Mouse (Mus musculus) thymus, adult 2 months (tissue): ENCODE results near the gene Ensa.

ENCODE experiments used
- CTCF ChIP-seq: fragments of 200-500 bp; IDR thresholded peaks from 2 replicates; pipeline ENCODE4 v1.5.1; 2012; ENCODE audit warnings: mild to moderate bottlenecking, control low read depth, low read length, moderate library complexity, borderline replicate concordance; ENCODE audit not compliant: control insufficient read depth, poor library complexity, insufficient read depth; ENCODE audit errors: extremely low read depth
- POLR2A ChIP-seq: fragments of 200-500 bp; IDR thresholded peaks from 2 replicates; pipeline ENCODE4 v1.6.1; 2012; ENCODE audit warnings: mild to moderate bottlenecking, low read length, control low read depth, moderate library complexity; ENCODE audit not compliant: control insufficient read depth, poor library complexity, insufficient read depth; ENCODE audit errors: extremely low read depth

DNA sequence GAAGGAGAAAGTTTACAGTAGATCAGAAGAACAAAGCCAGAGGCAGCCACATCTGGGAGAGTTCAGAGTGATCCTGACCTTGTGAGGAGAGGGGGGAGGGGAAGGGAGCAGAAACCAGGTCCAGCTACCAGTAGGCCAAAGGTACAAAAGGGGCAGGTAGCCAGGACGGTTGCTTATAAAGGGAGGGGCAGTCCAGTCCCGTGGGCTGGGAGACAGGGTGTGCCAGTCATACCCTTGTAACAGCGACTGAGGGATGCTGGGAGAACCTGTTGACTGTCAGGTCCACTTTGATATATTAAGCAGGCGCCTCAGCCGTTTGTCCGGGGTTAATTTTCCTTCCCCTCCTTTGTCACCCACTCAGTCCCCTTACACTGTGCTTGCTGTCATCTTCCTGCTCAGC is 50.0 kb downstream of the Ensa start:
- no peak for TF ChIP-seq CTCF
- TF ChIP-seq POLR2A = no peak
